Mouse (Mus musculus): ENCODE measurements at regions not wholly inside any gene's neighbourhood (a gene's known extent, or its start where the extent isn't known, plus 50 kb on each side); places are given as distances from the start of the nearest gene placed in this dataset.

DNA sequence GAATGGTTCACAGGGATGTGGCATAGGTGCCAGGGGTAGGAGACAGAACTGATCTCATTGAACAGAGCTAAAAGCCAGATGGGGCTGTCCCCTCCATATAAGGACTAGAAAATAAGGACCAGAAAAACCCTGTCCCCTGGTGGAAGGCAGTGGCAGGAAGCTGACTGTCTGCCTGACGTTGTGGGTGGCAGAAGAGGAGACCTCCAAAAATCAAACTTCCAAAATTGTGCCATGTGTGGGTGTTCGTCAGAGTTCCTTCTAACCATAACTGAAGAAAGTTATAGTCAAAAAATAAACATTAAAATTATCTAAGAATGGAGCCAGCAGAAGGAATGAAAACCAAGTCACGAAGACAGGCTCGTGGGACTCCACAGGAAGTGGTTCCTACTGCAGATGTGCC, 129.2 kb downstream of the Mtx3 start:
- DNase-seq (ENCODE audit: low spot score) = peak; percentile 65

DNA sequence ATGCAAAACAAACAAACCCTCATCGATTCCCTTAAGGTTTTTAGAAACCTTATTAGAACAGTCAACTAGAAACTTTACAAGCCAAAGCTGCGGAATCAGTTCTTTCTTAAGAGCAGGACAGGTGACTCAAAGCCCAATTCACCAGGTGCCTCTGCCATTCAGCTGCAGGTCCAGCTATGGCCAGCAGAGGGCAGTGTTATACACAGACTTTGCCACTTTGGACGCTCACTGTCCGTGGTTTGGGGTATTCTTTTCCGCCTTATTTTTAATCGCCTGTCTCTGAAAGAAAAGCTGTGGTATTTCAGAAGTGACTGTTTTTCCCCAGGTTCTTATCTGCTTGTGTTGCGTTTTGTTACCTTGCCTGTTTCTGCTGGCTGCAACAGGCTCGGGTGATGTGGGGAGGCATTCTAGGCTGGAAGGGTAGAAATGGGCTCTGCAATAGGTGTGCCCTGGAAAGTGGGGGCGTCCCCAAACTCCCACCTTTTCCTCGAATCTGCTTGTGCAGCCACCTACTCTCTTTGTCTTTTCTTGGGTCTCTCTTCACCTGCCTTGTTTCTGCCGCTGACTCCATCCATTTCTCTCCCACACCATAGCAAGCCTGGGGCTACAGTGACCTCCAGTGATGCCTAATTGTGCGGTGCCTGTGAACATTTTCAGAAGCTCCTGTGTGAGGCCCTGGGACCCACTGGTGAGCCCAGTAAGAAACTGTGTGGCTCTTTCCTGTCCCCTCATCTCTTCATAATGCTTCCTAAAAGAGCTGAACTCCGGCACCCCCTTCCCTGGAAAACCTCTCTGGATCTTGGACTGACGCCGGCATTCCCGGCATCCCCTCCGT, 142.4 kb downstream of the Mtx3 start:
- DNase-seq (ENCODE audit: low spot score) = no peak

DNA sequence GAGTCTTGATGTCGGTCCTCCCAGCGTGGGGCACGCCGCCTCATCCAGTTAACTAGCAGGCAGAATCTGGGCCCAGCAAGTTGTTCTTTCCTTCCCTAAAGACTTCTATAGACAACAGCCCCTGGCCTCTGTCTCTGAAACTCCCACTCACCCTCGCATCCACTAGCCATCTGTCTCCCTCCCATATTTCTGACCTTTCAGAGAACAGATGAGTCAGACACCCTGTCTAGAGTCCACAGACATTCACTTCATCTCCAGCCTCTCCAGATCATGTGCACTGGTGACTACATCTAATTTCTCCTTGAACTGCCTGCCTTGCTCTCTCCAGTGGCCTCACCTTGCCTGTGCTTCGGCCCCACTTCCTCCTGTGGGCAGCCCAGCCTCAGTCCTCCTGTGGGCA, 143.1 kb downstream of the Mtx3 start:
- DNase-seq (ENCODE audit: low spot score) = no peak

DNA sequence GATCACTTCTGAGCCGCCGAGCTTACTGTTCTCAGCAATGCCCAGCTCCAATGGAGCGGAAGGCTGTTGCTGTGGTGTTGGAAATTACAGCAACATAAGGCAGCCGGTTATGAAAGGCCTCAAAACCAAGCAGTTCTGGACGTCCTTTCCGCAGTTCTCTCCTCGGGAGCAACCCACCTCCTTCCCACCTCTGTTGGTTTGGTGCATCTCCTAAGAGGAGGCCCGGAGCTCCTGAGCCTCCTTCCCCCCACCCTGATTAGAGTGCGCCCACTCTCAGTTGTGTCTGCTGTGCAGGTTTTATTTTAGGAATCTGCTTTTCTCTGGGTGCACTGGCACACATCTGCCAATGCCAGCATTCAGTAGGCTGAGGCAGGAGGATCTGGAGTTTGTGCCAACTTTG, 144.0 kb downstream of the Mtx3 start:
- DNase-seq (ENCODE audit: low spot score) = no peak

DNA sequence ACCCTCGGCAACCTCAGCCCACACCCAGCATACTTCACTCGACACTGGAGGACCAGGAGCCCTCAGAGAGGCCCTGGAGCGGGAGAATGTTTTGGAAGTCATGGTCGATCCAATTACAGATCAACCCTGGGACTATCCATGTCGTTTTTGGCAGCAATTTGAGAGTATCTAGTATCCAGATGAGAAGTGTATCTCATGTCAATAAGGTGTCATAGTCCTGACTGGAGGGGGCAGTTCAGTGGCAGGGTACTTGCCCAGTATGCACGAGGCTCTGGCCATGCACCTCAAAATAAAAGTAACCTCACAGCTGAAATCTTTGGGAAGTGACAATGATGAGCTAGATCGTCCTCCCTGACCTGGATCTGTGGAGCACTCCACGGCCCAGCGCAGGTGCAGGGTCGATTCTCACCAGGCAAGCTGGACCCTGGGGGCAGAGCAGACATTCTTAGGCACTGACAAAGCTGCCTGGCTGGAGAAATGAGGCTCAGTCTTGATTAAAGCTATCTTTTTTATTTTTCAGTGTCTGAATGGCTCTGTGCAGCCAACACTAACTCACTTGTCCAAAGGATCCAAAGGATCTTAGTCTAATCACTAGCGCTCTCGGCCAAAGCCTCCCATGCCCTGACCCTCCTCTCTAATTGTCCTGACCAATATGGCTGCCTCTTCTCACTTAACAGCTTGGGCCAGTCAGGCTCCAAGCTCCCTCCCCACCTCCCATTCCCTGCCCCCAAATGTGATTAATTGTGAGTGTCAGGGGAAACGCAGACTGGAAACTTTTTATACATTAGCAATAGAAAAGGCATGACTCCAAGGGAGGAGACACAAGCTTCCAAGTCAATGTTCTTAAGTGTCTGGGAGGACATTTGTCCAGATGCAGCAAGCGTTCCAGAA, 146.0 kb downstream of the Mtx3 start:
- no peak for DNase-seq (ENCODE audit: low spot score)
